Mouse (Mus musculus): ENCODE results near the gene Sox9.

- no peak for TF ChIP-seq SIN3A (IDR thresholded peaks at IDR 0.05; ENCODE audit: low read length)
- no peak for TF ChIP-seq ELF1 (IDR thresholded peaks at IDR 0.05; ENCODE audit: low read depth, low read length)
- TF ChIP-seq ZKSCAN1 (IDR thresholded peaks at IDR 0.05; ENCODE audit: low read depth, low read length), result no peak
- no peak for TF ChIP-seq TBP (IDR thresholded peaks at IDR 0.05; ENCODE audit: low read depth, low read length)
- TF ChIP-seq EP300 (IDR thresholded peaks at IDR 0.05; ENCODE audit: low read depth in 1 of 2, low read length in 2 of 2), result no peak
- TF ChIP-seq POLR2A (IDR thresholded peaks at IDR 0.05; ENCODE audit: control insufficient read depth in 1 of 2, insufficient read depth in 1 of 2, low read depth in 1 of 2, low read length in 2 of 2, poor library complexity in 1 of 2), result no peak
- no peak for TF ChIP-seq NELFE (IDR thresholded peaks at IDR 0.05; ENCODE audit: low read depth, low read length)
- TF ChIP-seq CTCF (IDR thresholded peaks at IDR 0.05 in 2 of 3, conservative IDR thresholded peaks at IDR 0.05 in 1 of 3; ENCODE audit: control insufficient read depth in 1 of 3, insufficient read depth in 1 of 3, low read depth in 2 of 3, low read length in 3 of 3, poor library complexity in 1 of 3, severe bottlenecking in 1 of 3), result no peak
- TF ChIP-seq BHLHE40 (IDR thresholded peaks at IDR 0.05; ENCODE audit: borderline replicate concordance, low read depth, low read length), result no peak
- no peak for TF ChIP-seq CHD2 (IDR thresholded peaks at IDR 0.05; ENCODE audit: low read length)
- no peak for TF ChIP-seq GATA1 (IDR thresholded peaks at IDR 0.05; ENCODE audit: low read depth, low read length)
- TF ChIP-seq MAX (IDR thresholded peaks at IDR 0.05; ENCODE audit: low read length), result no peak
- no peak for TF ChIP-seq ZNF384 (IDR thresholded peaks at IDR 0.05; ENCODE audit: low read depth, low read length)
These were observed 1.6 kb upstream of the Sox9 start for GRCm38 (mm10) chr11:112780394-112780920.
